8 mouse cellular contexts compared by ENCODE assay signal in genomic region chr4:151919900-151920643, GRCm38 (mm10). TPM values are rescaled to one million over a fixed set of nuclear protein-coding genes. Genes with fewer than 3 reads are reported as not detected.
DNase-seq lines count a peak whose midpoint lies in the region; ATAC-seq and TF ChIP-seq lines count a peak whose summit lies in the region.

No protein-coding gene starts in this region.

- 0 out of 2 replicates have a peak, but pooled peaks cover 1% of the 10 kb centered on the region for H3K4me1 ChIP-seq in cortical plate, adult 2 months (ENCODE audit: control insufficient read depth, insufficient read depth, low read length)
- H3K4me1 ChIP-seq in neural tube, embryonic 14.5 days (ENCODE audit: control insufficient read depth, insufficient read depth, low read length), result no peaks in the 10 kb centered on the region

- no peaks in the 10 kb centered on the region for H3K9me3 ChIP-seq in neural tube, embryonic 14.5 days (ENCODE audit: control insufficient read depth, low read length)

- H3K4me2 ChIP-seq in neural tube, embryonic 14.5 days (ENCODE audit: low read depth, low read length), result peak overlapping the region; percentile 30; the same call in 1 of the 2 replicates

- peak; percentile 70 for TF ChIP-seq CTCF in cortical plate, adult 2 months (IDR thresholded peaks at IDR 0.05; ENCODE audit: extremely low read depth, insufficient read depth, low read length)

- H3K27me3 ChIP-seq in neural tube, embryonic 14.5 days (ENCODE audit: control insufficient read depth, insufficient read depth, low read length), result no peaks in the 10 kb centered on the region

- H3K27ac ChIP-seq in cortical plate, adult 2 months (ENCODE audit: insufficient read depth, low read length), result no peak overlapping the region
- H3K27ac ChIP-seq in neural tube, embryonic 14.5 days (ENCODE audit: low read depth, low read length), result no peak overlapping the region; the same call in 1 of the 2 replicates

- H3K4me3 ChIP-seq in cortical plate, adult 2 months (ENCODE audit: insufficient read depth, low read length), result no peak overlapping the region; the same call in 1 of the 2 replicates
- no peak overlapping the region for H3K4me3 ChIP-seq in neural tube, embryonic 14.5 days (ENCODE audit: low read depth, low read length)

- peak; percentile 20 to 44 for DNase-seq in urinary bladder, postnatal 36 days (ENCODE audit: low spot score in 2 of 2)
- no peak for DNase-seq in urinary bladder, postnatal 10 days (ENCODE audit: low spot score)
- peak; percentile 64 for DNase-seq in kidney, adult 18-20 months
- peak; percentile 62 to 72 for DNase-seq in lung, adult 18-20 months
- peak; percentile 30 for DNase-seq in thymus, postnatal 25 days

- no peak overlapping the region for H3K9ac ChIP-seq in neural tube, embryonic 14.5 days (replicated peaks; ENCODE audit: low read depth, low read length)

- WGBS in neural tube, embryonic 14.5 days, result 25% methylated on average over 16 of the region's 16 CpGs

- no peak for TF ChIP-seq POLR2A in cortical plate, adult 2 months (IDR thresholded peaks at IDR 0.05; ENCODE audit: extremely low read depth, insufficient read depth, low read length)

- no peaks in the 10 kb centered on the region for H3K36me3 ChIP-seq in neural tube, embryonic 14.5 days (ENCODE audit: control insufficient read depth, insufficient read depth, low read length)

- ATAC-seq in granulocyte monocyte progenitor cell, adult 5-6 weeks (replicated peaks; ENCODE audit: poor library complexity, severe bottlenecking), result peak; percentile 78
- ATAC-seq in neural tube, embryonic 14.5 days (ENCODE audit: low read depth), result peak; percentile 46; the same call in 1 of the 2 replicates

RNA-seq across cellular contexts. Expression of gene Dnajc11, which starts 13.4 kb away (rescaled TPM):
- polyA plus RNA-seq in cortical plate, adult 2 months (2012; rRNA removed), result 58.5 and 64.9 TPM in 2 replicates
- 73.5 and 77.5 TPM in 2 replicates for total RNA-seq in granulocyte monocyte progenitor cell, adult 5-6 weeks (2014; fragmentation: Nextera tagmentation)
- 57.8 and 71.2 TPM in 2 replicates for total RNA-seq in granulocyte monocyte progenitor cell, adult 5-6 weeks (2017)
- 82.4 and 87.0 TPM in 2 replicates for polyA plus RNA-seq in neural tube, embryonic 14.5 days (2014; fragmentation: Nextera tagmentation; extraction: Ambion mirVana)

RNA-seq across cellular contexts. Expression of gene Camta1, which starts 58.4 kb away (rescaled TPM):
- polyA plus RNA-seq in cortical plate, adult 2 months (2012; rRNA removed), result 111 and 112 TPM in 2 replicates
- 35.5 and 75.7 TPM in 2 replicates for total RNA-seq in granulocyte monocyte progenitor cell, adult 5-6 weeks (2014; fragmentation: Nextera tagmentation)
- total RNA-seq in granulocyte monocyte progenitor cell, adult 5-6 weeks (2017), result 18.5 and 31.9 TPM in 2 replicates
- 197 and 206 TPM in 2 replicates for polyA plus RNA-seq in neural tube, embryonic 14.5 days (2014; fragmentation: Nextera tagmentation; extraction: Ambion mirVana)
